Mouse (Mus musculus): ENCODE measurements around the gene Fam50b. TPM values are rescaled to one million over a fixed set of nuclear protein-coding genes. Genes with fewer than 3 reads are reported as not detected.
A peak's percentile ranks its signal among the peaks of the same experiment; 100 is the strongest.

Gene Fam50b
- total RNA-seq, 1 experiment: 0.27 TPM

DNA sequence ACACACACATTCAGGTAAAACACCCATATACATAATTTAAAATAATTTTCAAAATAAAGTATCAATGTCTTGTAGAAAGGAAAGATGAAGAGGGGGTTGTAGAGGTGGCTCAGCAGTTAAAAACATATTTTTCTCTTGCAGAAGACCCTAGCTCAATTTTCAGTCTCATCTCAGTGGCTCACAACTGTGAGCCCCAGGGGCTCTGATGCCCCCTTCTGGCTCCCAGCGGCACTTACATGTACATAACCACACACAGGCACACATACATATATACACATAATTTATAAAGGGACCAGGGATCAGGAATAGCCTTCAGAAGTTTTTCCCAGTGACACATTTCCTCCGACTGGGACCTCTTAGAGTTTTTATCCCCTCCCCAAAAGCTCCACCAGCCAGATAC, 7.6 kb upstream of the Fam50b start:
- H3K9me3 ChIP-seq (ENCODE audit: control insufficient read depth, insufficient read depth, low read depth, low read length): no peaks in the 10 kb centered on the region
- H3K4me3 ChIP-seq (ENCODE audit: insufficient read depth in 1 of 2, low read depth in 1 of 2, low read length in 2 of 2, poor library complexity in 1 of 2, severe bottlenecking in 1 of 2): no peak overlapping the region
- no peak for DNase-seq (ENCODE audit: low read depth, low spot score)
- H3K4me1 ChIP-seq (ENCODE audit: control insufficient read depth in 2 of 2, insufficient read depth in 2 of 2, low read length in 2 of 2, poor library complexity in 1 of 2): no peaks in the 10 kb centered on the region
- TF ChIP-seq ZNF384 (IDR thresholded peaks at IDR 0.05; ENCODE audit: low read depth, low read length): no peak
- peak; percentile 20; the same call in 1 of the 2 replicates for TF ChIP-seq ZC3H11A (IDR thresholded peaks at IDR 0.05; ENCODE audit: borderline replicate concordance, low read depth, low read length)
- no peaks in the 10 kb centered on the region for H3K36me3 ChIP-seq (ENCODE audit: control insufficient read depth, insufficient read depth, low read length, poor library complexity, severe bottlenecking)
- H3K27ac ChIP-seq (ENCODE audit: insufficient read depth, low read depth, low read length, poor library complexity, severe bottlenecking): no peak overlapping the region
- H3K9ac ChIP-seq (ENCODE audit: insufficient read depth, low read depth, low read length, poor library complexity, severe bottlenecking): no peak overlapping the region
- in situ Hi-C loops (cut with MboI; ENCODE audit: low sequenced_read_pairs in 2 of 2, unreplicated experiment in 2 of 2): no loop called here

DNA sequence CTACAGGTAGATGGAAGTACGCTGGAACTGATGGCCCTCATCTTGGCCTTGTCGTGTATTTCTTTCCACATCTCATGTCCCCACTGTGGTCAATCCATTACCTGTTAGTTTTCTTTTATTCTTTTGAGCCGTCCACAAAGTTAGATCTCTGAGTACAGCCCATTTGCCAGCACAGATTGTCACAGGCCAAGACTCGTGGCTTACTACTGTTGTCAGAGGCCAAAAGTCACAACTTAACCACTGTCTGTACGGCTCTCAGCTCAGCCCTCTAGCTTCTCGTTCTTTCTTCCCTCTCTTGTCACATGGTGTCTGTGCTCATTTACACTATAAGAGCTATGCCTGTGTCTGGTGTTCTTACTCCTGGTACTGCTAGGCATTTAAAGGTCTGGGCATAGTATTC, 3.1 kb upstream of the Fam50b start:
- in situ Hi-C loops (cut with MboI; ENCODE audit: low sequenced_read_pairs in 2 of 2, unreplicated experiment in 2 of 2): no loop called here
- no peak overlapping the region for H3K9ac ChIP-seq (ENCODE audit: insufficient read depth, low read depth, low read length, poor library complexity, severe bottlenecking)
- TF ChIP-seq ZC3H11A (IDR thresholded peaks at IDR 0.05; ENCODE audit: borderline replicate concordance, low read depth, low read length) (no peak), MAFK (IDR thresholded peaks at IDR 0.05; ENCODE audit: insufficient read depth, low read depth, low read length) (no peak), ZNF384 (IDR thresholded peaks at IDR 0.05; ENCODE audit: low read depth, low read length) (no peak), CHD2 (IDR thresholded peaks at IDR 0.05; ENCODE audit: low read depth, low read length) (no peak), HCFC1 (IDR thresholded peaks at IDR 0.05; ENCODE audit: borderline replicate concordance, insufficient read depth, low read length) (no peak)

DNA sequence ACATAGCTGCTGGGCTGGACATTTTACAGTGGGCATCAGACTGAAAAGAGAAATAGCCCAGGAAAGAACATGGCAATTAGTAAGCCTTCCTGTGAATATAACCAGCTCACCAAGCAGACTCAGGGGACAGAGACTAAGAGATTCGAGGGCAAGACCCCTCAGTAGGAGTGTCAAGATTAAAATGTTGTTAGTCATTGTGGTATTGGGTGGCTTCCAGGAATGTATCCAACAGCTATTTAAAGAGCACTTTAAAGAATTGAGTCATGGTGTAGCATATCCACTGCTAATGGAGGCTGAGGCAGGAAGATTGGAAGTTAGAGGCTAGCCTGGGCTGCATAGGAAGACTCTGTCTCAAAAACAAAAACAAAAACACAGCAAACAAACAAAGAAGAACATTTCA, 870 bp upstream of the Fam50b start:
- no peak overlapping the region for H3K9ac ChIP-seq (ENCODE audit: insufficient read depth, low read depth, low read length, poor library complexity, severe bottlenecking)
- in situ Hi-C loops (cut with MboI; ENCODE audit: low sequenced_read_pairs in 2 of 2, unreplicated experiment in 2 of 2): no loop called here
- TF ChIP-seq ZNF384 (IDR thresholded peaks at IDR 0.05; ENCODE audit: low read depth, low read length) (no peak), CHD2 (IDR thresholded peaks at IDR 0.05; ENCODE audit: low read depth, low read length) (no peak), HCFC1 (IDR thresholded peaks at IDR 0.05; ENCODE audit: borderline replicate concordance, insufficient read depth, low read length) (no peak), MAFK (IDR thresholded peaks at IDR 0.05; ENCODE audit: insufficient read depth, low read depth, low read length) (no peak), ZC3H11A (IDR thresholded peaks at IDR 0.05; ENCODE audit: borderline replicate concordance, low read depth, low read length) (no peak)
- no peak overlapping the region for H3K27ac ChIP-seq (ENCODE audit: insufficient read depth, low read depth, low read length, poor library complexity, severe bottlenecking)
- H3K4me1 ChIP-seq (ENCODE audit: control insufficient read depth in 2 of 2, insufficient read depth in 2 of 2, low read length in 2 of 2, poor library complexity in 1 of 2): no peaks in the 10 kb centered on the region
- H3K4me3 ChIP-seq (ENCODE audit: insufficient read depth in 1 of 2, low read depth in 1 of 2, low read length in 2 of 2, poor library complexity in 1 of 2, severe bottlenecking in 1 of 2): no peak overlapping the region
- no peaks in the 10 kb centered on the region for H3K36me3 ChIP-seq (ENCODE audit: control insufficient read depth, insufficient read depth, low read length, poor library complexity, severe bottlenecking)
- DNase-seq (ENCODE audit: low read depth, low spot score): no peak
- no peaks in the 10 kb centered on the region for H3K9me3 ChIP-seq (ENCODE audit: control insufficient read depth, insufficient read depth, low read depth, low read length)

More for the DNA sequence above, 3.1 kb upstream of the Fam50b start:
- H3K4me3 ChIP-seq (ENCODE audit: insufficient read depth in 1 of 2, low read depth in 1 of 2, low read length in 2 of 2, poor library complexity in 1 of 2, severe bottlenecking in 1 of 2): no peak overlapping the region
- no peaks in the 10 kb centered on the region for H3K4me1 ChIP-seq (ENCODE audit: control insufficient read depth in 2 of 2, insufficient read depth in 2 of 2, low read length in 2 of 2, poor library complexity in 1 of 2)
- no peaks in the 10 kb centered on the region for H3K9me3 ChIP-seq (ENCODE audit: control insufficient read depth, insufficient read depth, low read depth, low read length)
- H3K27ac ChIP-seq (ENCODE audit: insufficient read depth, low read depth, low read length, poor library complexity, severe bottlenecking): no peak overlapping the region
- DNase-seq (ENCODE audit: low read depth, low spot score): no peak
- H3K36me3 ChIP-seq (ENCODE audit: control insufficient read depth, insufficient read depth, low read length, poor library complexity, severe bottlenecking): no peaks in the 10 kb centered on the region

DNA sequence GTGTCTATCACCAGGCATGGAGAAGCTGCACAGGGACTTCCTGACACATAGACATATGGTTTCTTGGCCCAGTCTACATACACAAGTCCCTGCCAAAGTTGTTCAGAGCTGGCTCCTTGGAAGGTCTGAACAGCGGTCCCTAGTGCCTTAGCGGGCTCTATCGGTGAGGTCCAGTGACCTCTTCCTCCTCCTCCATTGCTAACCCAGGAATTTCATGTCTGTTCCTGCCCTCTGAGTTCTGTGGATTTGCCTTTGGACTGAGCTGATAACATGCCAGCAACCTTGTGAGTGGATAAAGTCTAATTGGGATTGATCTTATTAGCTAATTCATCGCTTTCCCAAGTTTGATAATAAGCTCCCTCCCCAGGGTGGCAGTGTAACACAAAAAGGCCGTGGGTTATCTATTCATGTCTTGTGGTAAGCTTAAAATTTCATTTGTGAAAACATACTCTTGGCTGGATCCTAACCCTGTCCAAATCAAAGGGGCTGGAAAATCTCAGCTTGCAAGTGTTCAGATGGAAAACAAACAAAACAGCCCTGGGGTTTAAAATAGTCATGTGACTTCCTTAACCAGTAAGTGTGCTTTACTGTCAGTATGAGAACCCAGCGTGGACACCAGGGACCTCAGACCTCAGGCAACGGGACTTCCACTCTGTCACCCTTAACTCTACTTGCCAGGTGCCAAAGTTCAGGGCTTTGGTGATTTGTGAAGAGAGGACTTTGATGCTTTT, 3.5 kb downstream of the Fam50b start:
- Histone ChIP-seq H3K27ac (ENCODE audit: insufficient read depth, low read depth, low read length, poor library complexity, severe bottlenecking) (no peak overlapping the region), H3K4me3 (ENCODE audit: insufficient read depth in 1 of 2, low read depth in 1 of 2, low read length in 2 of 2, poor library complexity in 1 of 2, severe bottlenecking in 1 of 2) (no peak overlapping the region)
- in situ Hi-C loops (cut with MboI; ENCODE audit: low sequenced_read_pairs in 2 of 2, unreplicated experiment in 2 of 2): no loop called here

DNA sequence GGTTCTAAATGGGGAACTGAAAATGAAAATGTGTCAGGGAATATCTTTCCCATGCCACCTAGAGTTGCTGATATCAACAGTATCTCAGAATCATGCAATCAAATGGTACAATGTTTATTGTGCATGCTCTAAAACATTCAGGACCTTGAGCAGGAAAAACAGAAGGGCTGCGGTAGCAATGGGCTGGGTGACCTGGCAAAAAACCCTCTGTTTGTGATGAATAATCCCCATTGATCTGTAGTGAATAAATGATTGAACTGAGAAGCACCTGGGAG, 4.0 kb downstream of the Fam50b start:
- Histone ChIP-seq H3K9ac (ENCODE audit: insufficient read depth, low read depth, low read length, poor library complexity, severe bottlenecking) (no peak overlapping the region), H3K4me3 (ENCODE audit: insufficient read depth in 1 of 2, low read depth in 1 of 2, low read length in 2 of 2, poor library complexity in 1 of 2, severe bottlenecking in 1 of 2) (no peak overlapping the region)
- TF ChIP-seq ZNF384 (IDR thresholded peaks at IDR 0.05; ENCODE audit: low read depth, low read length) (no peak), MAFK (IDR thresholded peaks at IDR 0.05; ENCODE audit: insufficient read depth, low read depth, low read length) (no peak), HCFC1 (IDR thresholded peaks at IDR 0.05; ENCODE audit: borderline replicate concordance, insufficient read depth, low read length) (no peak), CHD2 (IDR thresholded peaks at IDR 0.05; ENCODE audit: low read depth, low read length) (no peak), ZC3H11A (IDR thresholded peaks at IDR 0.05; ENCODE audit: borderline replicate concordance, low read depth, low read length) (no peak)

More for the DNA sequence above, 3.5 kb downstream of the Fam50b start:
- H3K36me3 ChIP-seq (ENCODE audit: control insufficient read depth, insufficient read depth, low read length, poor library complexity, severe bottlenecking): no peaks in the 10 kb centered on the region
- no peak overlapping the region for H3K9ac ChIP-seq (ENCODE audit: insufficient read depth, low read depth, low read length, poor library complexity, severe bottlenecking)
- TF ChIP-seq ZC3H11A (IDR thresholded peaks at IDR 0.05; ENCODE audit: borderline replicate concordance, low read depth, low read length) (no peak), MAFK (IDR thresholded peaks at IDR 0.05; ENCODE audit: insufficient read depth, low read depth, low read length) (no peak), CHD2 (IDR thresholded peaks at IDR 0.05; ENCODE audit: low read depth, low read length) (no peak), HCFC1 (IDR thresholded peaks at IDR 0.05; ENCODE audit: borderline replicate concordance, insufficient read depth, low read length) (no peak), ZNF384 (IDR thresholded peaks at IDR 0.05; ENCODE audit: low read depth, low read length) (no peak)
- peaks cover 0 to 3% of the 10 kb centered on the region in 2 experiments; a peak in 1 of 4 replicates for H3K4me1 ChIP-seq (ENCODE audit: control insufficient read depth in 2 of 2, insufficient read depth in 2 of 2, low read length in 2 of 2, poor library complexity in 1 of 2)
- no peak for DNase-seq (ENCODE audit: low read depth, low spot score)
- H3K9me3 ChIP-seq (ENCODE audit: control insufficient read depth, insufficient read depth, low read depth, low read length): no peaks in the 10 kb centered on the region

More for the DNA sequence above, 4.0 kb downstream of the Fam50b start:
- peaks cover 0 to 3% of the 10 kb centered on the region in 2 experiments; a peak in 1 of 4 replicates for H3K4me1 ChIP-seq (ENCODE audit: control insufficient read depth in 2 of 2, insufficient read depth in 2 of 2, low read length in 2 of 2, poor library complexity in 1 of 2)
- no peak overlapping the region for H3K27ac ChIP-seq (ENCODE audit: insufficient read depth, low read depth, low read length, poor library complexity, severe bottlenecking)
- no peaks in the 10 kb centered on the region for H3K36me3 ChIP-seq (ENCODE audit: control insufficient read depth, insufficient read depth, low read length, poor library complexity, severe bottlenecking)
- in situ Hi-C loops (cut with MboI; ENCODE audit: low sequenced_read_pairs in 2 of 2, unreplicated experiment in 2 of 2): no loop called here
- no peaks in the 10 kb centered on the region for H3K9me3 ChIP-seq (ENCODE audit: control insufficient read depth, insufficient read depth, low read depth, low read length)
- DNase-seq (ENCODE audit: low read depth, low spot score): no peak
